Mouse (Mus musculus) stomach, embryonic 16.5 days (tissue): ENCODE measurements around the gene Gm10375. TPM values are rescaled to one million over a fixed set of nuclear protein-coding genes. Genes with fewer than 3 reads are reported as not detected.
"Not testable (repeated sequence)": the region's sequence is repeated elsewhere in the genome, so short reads cannot be mapped to it uniquely, and the experiment has no call there.

ENCODE experiments used
- ATAC-seq: fragments of 200-750 bp; cut with Nextera tagmentation; 2 replicates; pipeline ENCODE4 v1.8.0; 2017; ENCODE audit warnings: moderate number of reproducible peaks, moderate TSS enrichment; ENCODE audit not compliant: insufficient read depth, low FRiP score
- H3K27ac ChIP-seq: fragments of 300-500 bp; sonication (generic); 2 replicates; pipeline ENCODE4 v1.5.1; 2014; ENCODE audit warnings: low read length
- H3K27me3 ChIP-seq: fragments of 300-500 bp; sonication (generic); 2 replicates; pipeline ENCODE4 v1.6.1; 2014; ENCODE audit warnings: low read length, control low read depth, mixed read lengths; ENCODE audit not compliant: control insufficient read depth, insufficient read depth
- H3K36me3 ChIP-seq: fragments of 300-500 bp; sonication (generic); 2 replicates; pipeline ENCODE4 v1.6.1; 2014; ENCODE audit warnings: low read length; ENCODE audit not compliant: control insufficient read depth, insufficient read depth
- H3K4me1 ChIP-seq: fragments of 300-500 bp; sonication (generic); 2 replicates; pipeline ENCODE4 v1.6.1; 2014; ENCODE audit warnings: low read length, control low read depth, mixed read lengths; ENCODE audit not compliant: control insufficient read depth, insufficient read depth
- H3K4me2 ChIP-seq: fragments of 300-500 bp; sonication (generic); 2 replicates; pipeline ENCODE4 v1.6.1; 2014; ENCODE audit warnings: low read depth, low read length, mixed read lengths
- H3K4me3 ChIP-seq: fragments of 300-500 bp; sonication (generic); replicated peaks from 2 replicates; pipeline ENCODE4 v1.5.1; 2014; ENCODE audit warnings: mild to moderate bottlenecking, low read length
- H3K9ac ChIP-seq: fragments of 300-500 bp; sonication (generic); 2 replicates; pipeline ENCODE4 v1.6.1; 2014; ENCODE audit warnings: low read length
- H3K9me3 ChIP-seq: fragments of 300-500 bp; sonication (generic); replicated peaks from 2 replicates; pipeline ENCODE4 v1.6.1; 2016; ENCODE audit warnings: low read length, control low read depth; ENCODE audit not compliant: control insufficient read depth
- WGBS: fragments of 180-500 bp; shearing (Covaris S2); extraction: QIAGEN DNeasy Blood & Tissue Kit; methylation state at CpG from one replicate; pipeline ENCODE4 v1.1.7; 2014; 5-methylcytosine and 5-hydroxymethylcytosine counted together
- polyA plus RNA-seq: library from polyadenylated mRNA; unstranded; fragments of >200 nt; fragmentation: Nextera tagmentation; extraction: Ambion mirVana; gene quantifications from 2 replicates; pipeline ENCODE4 v1.2.1, GENCODE M21; 2015

The Gm10375 gene
- not detected in 2 replicates for polyA plus RNA-seq

GRCm38 (mm10) chr14:43607913-43608312 is at the start of gene Gm10375:
TSS of gene Gm10375 (minus strand) at chr14:43608013.
- not testable (repeated sequence) for ATAC-seq, H3K36me3 ChIP-seq, H3K4me2 ChIP-seq, H3K27me3 ChIP-seq, H3K4me1 ChIP-seq, H3K9ac ChIP-seq, H3K9me3 ChIP-seq, H3K4me3 ChIP-seq, H3K27ac ChIP-seq

- H3K9me3 ChIP-seq, H3K36me3 ChIP-seq, H3K9ac ChIP-seq, H3K4me1 ChIP-seq, H3K4me3 ChIP-seq, H3K27ac ChIP-seq, H3K4me2 ChIP-seq, ATAC-seq, H3K27me3 ChIP-seq: not testable (repeated sequence)
- 80% methylated on average over 1 of the region's 2 CpGs for WGBS
Observed at GRCm38 (mm10) chr14:43579046-43579445, 28.8 kb downstream of the Gm10375 start, which contains the start of gene Gm17654. TSS of gene Gm17654 (minus strand) at chr14:43579146.

- H3K27me3 ChIP-seq, H3K4me1 ChIP-seq, ATAC-seq, H3K27ac ChIP-seq, H3K36me3 ChIP-seq, H3K9ac ChIP-seq, H3K9me3 ChIP-seq, H3K4me3 ChIP-seq, H3K4me2 ChIP-seq: not testable (repeated sequence)
- WGBS = 92% methylated on average over 2 of the region's 4 CpGs
Observed at GRCm38 (mm10) chr14:43577969-43578368, 29.8 kb downstream of the Gm10375 start.

Other genes starting within 250 kb of the Gm10375 start
- gene Gm8138, start 191.7 kb downstream of the Gm10375 start, polyA plus RNA-seq = not detected in 2 replicates
- gene Gm5799, start 64.4 kb downstream of the Gm10375 start, polyA plus RNA-seq = not detected in 2 replicates
- gene Gm17654, start 28.9 kb downstream of the Gm10375 start, polyA plus RNA-seq = not detected in 2 replicates
- not detected in 2 replicates for gene Gm8165, start 69.2 kb upstream of the Gm10375 start, polyA plus RNA-seq
- 0.66 and 0.83 TPM in 2 replicates for gene Gm7324, start 89.8 kb upstream of the Gm10375 start, polyA plus RNA-seq
- gene Gm16506, start 119.5 kb upstream of the Gm10375 start, polyA plus RNA-seq = not detected in 2 replicates
- gene Gm6526, start 139.9 kb upstream of the Gm10375 start, polyA plus RNA-seq = not detected in 2 replicates
- not detected in 2 replicates for gene Gm8180, start 176.7 kb upstream of the Gm10375 start, polyA plus RNA-seq